11 mouse cellular contexts compared by ENCODE assay signal in genomic region chr4:148807397-148807796, GRCm38 (mm10). TPM values are rescaled to one million over a fixed set of nuclear protein-coding genes. Genes with fewer than 3 reads are reported as not detected.
A peak's percentile ranks its signal among the peaks of the same experiment; 100 is the strongest.
DNase-seq lines count a peak whose midpoint lies in the region; ATAC-seq and TF ChIP-seq lines count a peak whose summit lies in the region.
"Had no signal": no experiment of that assay in that cellular context is flagged by ENCODE, and none has a peak within 500 bp of the region (broad histone marks: within the 10 kb centered on the region; RNA-seq: fewer than 3 reads in every experiment).

No protein-coding gene starts in this region.

- H3K27ac ChIP-seq in heart, postnatal 0 days (ENCODE audit: low read depth) = peak overlapping the region; percentile 97
- no peak overlapping the region for H3K27ac ChIP-seq in embryonic facial prominence, embryonic 14.5 days (replicated peaks; ENCODE audit: low read depth, low read length)
- H3K27ac ChIP-seq in hindbrain, postnatal 0 days = no peak overlapping the region
- no peak overlapping the region for H3K27ac ChIP-seq in thymus, adult 2 months (ENCODE audit: control insufficient read depth, insufficient read depth, low read length)
- H3K27ac ChIP-seq: macrophage had no signal

- intact Hi-C loops in heart, postnatal 36 days (cut with DNase I) = loop anchor here (2.0 to 5.0 kb wide), 4 partner anchors 75 to 270 kb away; no protein-coding TSS in a partner anchor

- no peak for TF ChIP-seq POLR2A in thymus, adult 2 months (IDR thresholded peaks at IDR 0.05; ENCODE audit: control insufficient read depth, extremely low read depth, insufficient read depth, low read length, poor library complexity)

- H3K36me3 ChIP-seq in heart, postnatal 0 days (replicated peaks; ENCODE audit: control insufficient read depth, insufficient read depth, low read length) = no peaks in the 10 kb centered on the region
- H3K36me3 ChIP-seq in embryonic facial prominence, embryonic 14.5 days (ENCODE audit: control insufficient read depth, insufficient read depth, low read length) = no peaks in the 10 kb centered on the region
- H3K36me3 ChIP-seq in hindbrain, postnatal 0 days (ENCODE audit: insufficient read depth, low read length) = no peaks in the 10 kb centered on the region
- H3K36me3 ChIP-seq in thymus, adult 2 months (ENCODE audit: control insufficient read depth, insufficient read depth, low read length) = no peaks in the 10 kb centered on the region

- peak overlapping the region; percentile 98 for H3K4me3 ChIP-seq in heart, postnatal 0 days (ENCODE audit: low read depth, low read length)
- peak overlapping the region; percentile 62 for H3K4me3 ChIP-seq in embryonic facial prominence, embryonic 14.5 days (ENCODE audit: low read depth, low read length)
- peak overlapping the region; percentile 46 for H3K4me3 ChIP-seq in hindbrain, postnatal 0 days (ENCODE audit: low read length)
- H3K4me3 ChIP-seq in thymus, adult 2 months (ENCODE audit: control insufficient read depth, insufficient read depth, low read length) = no peak overlapping the region

- no peak for ATAC-seq in heart, postnatal 0 days (ENCODE audit: insufficient read depth, low read depth)
- ATAC-seq in embryonic facial prominence, embryonic 14.5 days (ENCODE audit: low read depth) = no peak
- ATAC-seq in hindbrain, postnatal 0 days = no peak
- no peak for ATAC-seq in megakaryocyte-erythroid progenitor cell, adult 5-6 weeks (replicated peaks; ENCODE audit: low FRiP score, low TSS enrichment, poor library complexity, severe bottlenecking)

- peak; percentile 12; the same call in 1 of the 2 replicates for TF ChIP-seq EP300 in heart, postnatal 0 days (IDR thresholded peaks at IDR 0.05; ENCODE audit: low read depth)

- 6% methylated on average over 9 of the region's 9 CpGs for WGBS in heart, postnatal 0 days
- WGBS in embryonic facial prominence, embryonic 14.5 days = under 1% methylated on average over 9 of the region's 9 CpGs
- 2% methylated on average over 9 of the region's 9 CpGs for WGBS in hindbrain, postnatal 0 days
- WGBS in thymus, adult 2 months = 10% methylated on average over 9 of the region's 9 CpGs

- no peaks in the 10 kb centered on the region for H3K9me3 ChIP-seq in heart, postnatal 0 days (replicated peaks; ENCODE audit: control insufficient read depth, low read length)
- no peaks in the 10 kb centered on the region for H3K9me3 ChIP-seq in embryonic facial prominence, embryonic 14.5 days (ENCODE audit: control insufficient read depth, low read length)
- no peaks in the 10 kb centered on the region for H3K9me3 ChIP-seq in hindbrain, postnatal 0 days (ENCODE audit: low read length)

- H3K4me2 ChIP-seq in heart, postnatal 0 days (ENCODE audit: low read depth, low read length) = peak overlapping the region; percentile 78
- peak overlapping the region; percentile 100; the same call in 1 of the 2 replicates for H3K4me2 ChIP-seq in embryonic facial prominence, embryonic 14.5 days (ENCODE audit: low read depth, low read length)
- peak overlapping the region; percentile 84 for H3K4me2 ChIP-seq in hindbrain, postnatal 0 days (ENCODE audit: low read depth, low read length)

- H3K4me1 ChIP-seq in heart, postnatal 0 days (ENCODE audit: control insufficient read depth, insufficient read depth) = peaks cover 34% of the 10 kb centered on the region
- H3K4me1 ChIP-seq in embryonic facial prominence, embryonic 14.5 days (ENCODE audit: control insufficient read depth, insufficient read depth, low read length) = peaks cover 11% of the 10 kb centered on the region
- H3K4me1 ChIP-seq in hindbrain, postnatal 0 days (ENCODE audit: insufficient read depth, low read length) = peaks cover 19% of the 10 kb centered on the region
- H3K4me1 ChIP-seq in thymus, adult 2 months (replicated peaks; ENCODE audit: control insufficient read depth, insufficient read depth, low read length) = no peaks in the 10 kb centered on the region

- no peak for DNase-seq in heart, postnatal 0 days (ENCODE audit: low spot score)
- DNase-seq in heart, postnatal 36 days = no peak
- DNase-seq in embryonic facial prominence, embryonic 14.5 days (ENCODE audit: low spot score) = no peak
- no peak for DNase-seq in hindbrain, postnatal 0 days (ENCODE audit: low spot score)
- DNase-seq in neural tube, embryonic 10.5 days (ENCODE audit: extremely low spot score, low spot score) = peak; percentile 40
- DNase-seq in thymus, adult 2 months = no peak
- no peak for DNase-seq in layer of hippocampus, adult 8-10 months (ENCODE audit: low spot score in 2 of 2)
- DNase-seq: kidney, postnatal 25 days; right cerebral cortex, postnatal 25 days had no signal

- TF ChIP-seq CTCF in heart, postnatal 0 days (IDR thresholded peaks at IDR 0.05; ENCODE audit: low read depth) = no peak
- no peak for TF ChIP-seq CTCF in hindbrain, postnatal 0 days (IDR thresholded peaks at IDR 0.05; ENCODE audit: low read depth)
- no peak for TF ChIP-seq CTCF in thymus, adult 2 months (IDR thresholded peaks at IDR 0.05; ENCODE audit: borderline replicate concordance, control insufficient read depth, extremely low read depth, insufficient read depth, low read length, poor library complexity)

- peak overlapping the region; percentile 94 for H3K9ac ChIP-seq in heart, postnatal 0 days (replicated peaks; ENCODE audit: low read depth, low read length)
- no peak overlapping the region for H3K9ac ChIP-seq in embryonic facial prominence, embryonic 14.5 days (ENCODE audit: low read depth, low read length)
- no peak overlapping the region for H3K9ac ChIP-seq in hindbrain, postnatal 0 days (replicated peaks; ENCODE audit: low read length)

- H3K27me3 ChIP-seq in heart, postnatal 0 days (ENCODE audit: control insufficient read depth, insufficient read depth, low read length) = no peaks in the 10 kb centered on the region
- H3K27me3 ChIP-seq in embryonic facial prominence, embryonic 14.5 days (replicated peaks; ENCODE audit: control insufficient read depth, insufficient read depth, low read length) = peaks cover 92% of the 10 kb centered on the region
- H3K27me3 ChIP-seq in hindbrain, postnatal 0 days (ENCODE audit: insufficient read depth, low read length) = peaks cover 26% of the 10 kb centered on the region
- peaks cover 20% of the 10 kb centered on the region for H3K27me3 ChIP-seq in thymus, adult 2 months (ENCODE audit: control insufficient read depth, insufficient read depth, low read length)

RNA-seq across cellular contexts. Expression of gene Casz1, which starts 3.2 kb away (rescaled TPM):
- total RNA-seq in heart, postnatal 0 days (2014; rRNA removed; ENCODE audit: low replicate concordance) = 42.6 and 45.4 TPM in 2 replicates
- 13.7 and 16.4 TPM in 2 replicates for polyA plus RNA-seq in heart, postnatal 0 days (2015; fragmentation: Nextera tagmentation; extraction: Ambion mirVana)
- total RNA-seq in heart, postnatal 36 days (2021) = 10 to 100 TPM; 38.7 to 45.3 TPM
- polyA plus RNA-seq in embryonic facial prominence, embryonic 14.5 days (2014; fragmentation: Nextera tagmentation; extraction: Ambion mirVana) = 7.8 and 7.9 TPM in 2 replicates
- 6.3 and 7.2 TPM in 2 replicates for total RNA-seq in hindbrain, postnatal 0 days (2014; rRNA removed)
- 2.3 and 3.2 TPM in 2 replicates for polyA plus RNA-seq in hindbrain, postnatal 0 days (2015; fragmentation: Nextera tagmentation; extraction: Ambion mirVana)
- 0.55 and 0.96 TPM in 2 replicates for total RNA-seq in megakaryocyte-erythroid progenitor cell, adult 5-6 weeks (2014; fragmentation: Nextera tagmentation)
- total RNA-seq in megakaryocyte-erythroid progenitor cell, adult 5-6 weeks (2017) = 0.27 and 0.75 TPM in 2 replicates
- 5.3 and 5.8 TPM in 2 replicates for polyA plus RNA-seq in thymus, adult 2 months (2012; rRNA removed)
- under 1 TPM; 0.61 to 0.80 (median 0.63) TPM for total RNA-seq in layer of hippocampus, adult 8-10 months (2022)
